Mouse (Mus musculus) lung, embryonic 14.5 days (tissue): ENCODE data around the gene Shld1. TPM values are rescaled to one million over a fixed set of nuclear protein-coding genes. Genes with fewer than 3 reads are reported as not detected.

Experiments used
- ATAC-seq: fragments of 200-750 bp; cut with Nextera tagmentation; 2 replicates; pipeline ENCODE4 v1.8.0; 2017; ENCODE audit warnings: mild to moderate bottlenecking, moderate TSS enrichment, moderate library complexity; ENCODE audit not compliant: insufficient read depth
- DNase-seq: peaks from one replicate; pipeline ENCODE4 v3.0.0-alpha.2; 2015
- H3K27ac ChIP-seq: fragments of 300-500 bp; sonication (generic); 2 replicates; pipeline ENCODE4 v1.5.1; 2014; ENCODE audit warnings: low read depth, mild to moderate bottlenecking, moderate library complexity
- H3K27me3 ChIP-seq: fragments of 300-500 bp; sonication (generic); 2 replicates; pipeline ENCODE4 v1.6.1; 2014; ENCODE audit warnings: low read length, control low read depth; ENCODE audit not compliant: insufficient read depth
- H3K36me3 ChIP-seq: fragments of 300-500 bp; sonication (generic); 2 replicates; pipeline ENCODE4 v1.6.1; 2014; ENCODE audit warnings: control low read depth; ENCODE audit not compliant: insufficient read depth
- H3K4me1 ChIP-seq: fragments of 300-500 bp; sonication (generic); 2 replicates; pipeline ENCODE4 v1.6.1; 2014; ENCODE audit warnings: antibody characterized with exemption, control low read depth; ENCODE audit not compliant: insufficient read depth
- H3K4me2 ChIP-seq: fragments of 300-500 bp; sonication (generic); 2 replicates; pipeline ENCODE4 v1.6.1; 2014; ENCODE audit warnings: mild to moderate bottlenecking
- H3K4me3 ChIP-seq: fragments of 300-500 bp; sonication (generic); 2 replicates; pipeline ENCODE4 v1.5.1; 2014; ENCODE audit warnings: low read depth, low read length
- H3K9ac ChIP-seq: fragments of 300-500 bp; sonication (generic); 2 replicates; pipeline ENCODE4 v1.6.1; 2014
- H3K9me3 ChIP-seq: fragments of 300-500 bp; sonication (generic); 2 replicates; pipeline ENCODE4 v1.6.1; 2016; ENCODE audit warnings: low read depth, low read length, control low read depth
- CTCF ChIP-seq: IDR thresholded peaks from 2 replicates; pipeline ENCODE4 v1.5.1; 2016; ENCODE audit warnings: antibody characterized with exemption, low read depth
- WGBS: fragments of 180-500 bp; shearing (Covaris S2); extraction: QIAGEN DNeasy Blood & Tissue Kit; methylation state at CpG from one replicate; pipeline ENCODE4 v1.1.7; 2014; 5-methylcytosine and 5-hydroxymethylcytosine counted together
- polyA plus RNA-seq: library from polyadenylated mRNA; unstranded; fragments of >200 nt; fragmentation: Nextera tagmentation; extraction: Ambion mirVana; gene quantifications from 2 replicates; pipeline ENCODE4 v1.2.1, GENCODE M21; 2014

The Shld1 gene
- polyA plus RNA-seq, 1 experiment from 2014 or later, result 12.7 TPM

GRCm38 (mm10) chr2:132753137-132753536 lies 66.4 kb downstream of the Shld1 start:
- DNase-seq (no peak), ATAC-seq (no peak)
- Histone ChIP-seq H3K4me2 (no peak overlapping the region), H3K9me3 (no peaks in the 10 kb centered on the region), H3K27ac (no peak overlapping the region), H3K4me1 (no peaks in the 10 kb centered on the region), H3K36me3 (no peaks in the 10 kb centered on the region), H3K4me3 (no peak overlapping the region), H3K9ac (no peak overlapping the region), H3K27me3 (no peaks in the 10 kb centered on the region)
- TF ChIP-seq CTCF, result no peak
- 71% methylated on average over 3 of the region's 3 CpGs for WGBS

- no peaks in the 10 kb centered on the region for H3K36me3 ChIP-seq
- H3K4me1 ChIP-seq, result no peaks in the 10 kb centered on the region
- no peak overlapping the region for H3K4me2 ChIP-seq
- no peak for ATAC-seq
- TF ChIP-seq CTCF, result no peak
- no peaks in the 10 kb centered on the region for H3K27me3 ChIP-seq
- H3K9ac ChIP-seq, result no peak overlapping the region
- 74% methylated on average over 5 of the region's 5 CpGs for WGBS
- no peak overlapping the region for H3K4me3 ChIP-seq
- no peaks in the 10 kb centered on the region for H3K9me3 ChIP-seq
- H3K27ac ChIP-seq, result no peak overlapping the region
- DNase-seq, result no peak
Observed at GRCm38 (mm10) chr2:132757911-132758310, 71.2 kb downstream of the Shld1 start.

GRCm38 (mm10) chr2:132770822-132771221 lies 84.1 kb downstream of the Shld1 start:
- TF ChIP-seq CTCF, result no peak

GRCm38 (mm10) chr2:132780978-132781377 lies 94.2 kb downstream of the Shld1 start, which contains the start of gene Chgb:
Gene Chgb (plus strand): TSS chr2:132781278.
- no peak for DNase-seq
- ATAC-seq, result no peak
- no peaks in the 10 kb centered on the region for H3K4me1 ChIP-seq
- H3K4me3 ChIP-seq, result peak within 1 kb of the TSS; percentile 37
- WGBS, result 8% methylated on average over 4 of the region's 4 CpGs
- H3K36me3 ChIP-seq, result no peaks in the 10 kb centered on the region
- H3K9me3 ChIP-seq, result no peaks in the 10 kb centered on the region
- no peaks in the 10 kb centered on the region for H3K27me3 ChIP-seq
- TF ChIP-seq CTCF, result no peak
- H3K27ac ChIP-seq, result no peak within 1 kb of the TSS
- peak within 1 kb of the TSS; percentile 74 for H3K4me2 ChIP-seq
- no peak within 1 kb of the TSS for H3K9ac ChIP-seq

More at GRCm38 (mm10) chr2:132770822-132771221, 84.1 kb downstream of the Shld1 start:
- no peak overlapping the region for H3K27ac ChIP-seq
- no peaks in the 10 kb centered on the region for H3K36me3 ChIP-seq
- WGBS, result 41% methylated on average over 1 of the region's 1 CpGs
- H3K4me3 ChIP-seq, result no peak overlapping the region
- no peak overlapping the region for H3K4me2 ChIP-seq
- DNase-seq, result no peak
- H3K9me3 ChIP-seq, result no peaks in the 10 kb centered on the region
- ATAC-seq, result no peak
- no peaks in the 10 kb centered on the region for H3K4me1 ChIP-seq
- H3K27me3 ChIP-seq, result no peaks in the 10 kb centered on the region
- H3K9ac ChIP-seq, result no peak overlapping the region

- Histone ChIP-seq H3K4me2 (peak overlapping the region; percentile 74), H3K4me1 (no peaks in the 10 kb centered on the region), H3K9ac (no peak overlapping the region), H3K4me3 (peak overlapping the region; percentile 37), H3K27ac (no peak overlapping the region), H3K36me3 (no peaks in the 10 kb centered on the region), H3K9me3 (no peaks in the 10 kb centered on the region), H3K27me3 (no peaks in the 10 kb centered on the region)
- WGBS, result 1% methylated on average over 41 of the region's 41 CpGs
- TF ChIP-seq CTCF, result no peak
- DNase-seq (peak; percentile 98), ATAC-seq (peak; percentile 100)
Observed at GRCm38 (mm10) chr2:132781439-132782068, 94.8 kb downstream of the Shld1 start.

- Histone ChIP-seq H3K9me3 (no peaks in the 10 kb centered on the region), H3K4me1 (no peaks in the 10 kb centered on the region), H3K36me3 (no peaks in the 10 kb centered on the region), H3K4me2 (no peak overlapping the region), H3K9ac (no peak overlapping the region), H3K27me3 (no peaks in the 10 kb centered on the region), H3K27ac (no peak overlapping the region), H3K4me3 (no peak overlapping the region)
- ATAC-seq (no peak), DNase-seq (no peak)
- 71% methylated on average over 6 of the region's 6 CpGs for WGBS
- no peak for TF ChIP-seq CTCF
Observed at GRCm38 (mm10) chr2:132784039-132784438, 97.3 kb downstream of the Shld1 start.

GRCm38 (mm10) chr2:132793441-132794203 lies 106.9 kb downstream of the Shld1 start:
- no peak for DNase-seq

More at GRCm38 (mm10) chr2:132793441-132794203, 106.9 kb downstream of the Shld1 start:
- no peak for ATAC-seq
- no peaks in the 10 kb centered on the region for H3K4me1 ChIP-seq
- H3K9me3 ChIP-seq, result no peaks in the 10 kb centered on the region
- no peak overlapping the region for H3K27ac ChIP-seq
- H3K4me2 ChIP-seq, result no peak overlapping the region
- no peak overlapping the region for H3K9ac ChIP-seq
- TF ChIP-seq CTCF, result no peak
- H3K27me3 ChIP-seq, result no peaks in the 10 kb centered on the region
- WGBS, result 80% methylated on average over 19 of the region's 19 CpGs
- no peaks in the 10 kb centered on the region for H3K36me3 ChIP-seq
- H3K4me3 ChIP-seq, result no peak overlapping the region
